8 mouse cellular contexts compared by ENCODE assay signal in genomic region chr1:97660687-97661405, GRCm38 (mm10). TPM values are rescaled to one million over a fixed set of nuclear protein-coding genes. Genes with fewer than 3 reads are reported as not detected.
DNase-seq lines count a peak whose midpoint lies in the region; ATAC-seq lines count a peak whose summit lies in the region.

No protein-coding gene starts in this region.

- under 1% methylated on average over 77 of the region's 93 CpGs for WGBS in hindbrain, embryonic 11.5 days

- no peaks in the 10 kb centered on the region for H3K9me3 ChIP-seq in hindbrain, embryonic 11.5 days (ENCODE audit: control insufficient read depth, low read length)

- H3K27ac ChIP-seq in hindbrain, embryonic 11.5 days (ENCODE audit: low read depth, low read length) = peak overlapping the region; percentile 96

- H3K4me3 ChIP-seq in hindbrain, embryonic 11.5 days (ENCODE audit: low read depth, low read length) = peak overlapping the region; percentile 92

- no peaks in the 10 kb centered on the region for H3K36me3 ChIP-seq in hindbrain, embryonic 11.5 days (ENCODE audit: control insufficient read depth, insufficient read depth, low read length)

- H3K27me3 ChIP-seq in hindbrain, embryonic 11.5 days (ENCODE audit: control insufficient read depth, insufficient read depth, low read length) = no peaks in the 10 kb centered on the region

- peak; percentile 85 for DNase-seq in NIH3T3 (ENCODE audit: low read depth)
- DNase-seq in cerebellum, adult 9-10 months = peak; percentile 81
- peak; percentile 61 to 82 for DNase-seq in frontal cortex, adult 2 months (ENCODE audit: extremely low spot score in 1 of 2, low spot score in 1 of 2)
- DNase-seq in hindbrain, embryonic 11.5 days (ENCODE audit: low spot score) = peak; percentile 75
- peak; percentile 68 to 80 for DNase-seq in layer of hippocampus, postnatal 36 days
- DNase-seq in lung, postnatal 36 days = peak; percentile 76
- DNase-seq in right cerebral cortex, adult 18-20 months = peak; percentile 82
- DNase-seq in urinary bladder, postnatal 14 days (ENCODE audit: low spot score) = peak; percentile 65

- H3K4me1 ChIP-seq in hindbrain, embryonic 11.5 days (replicated peaks; ENCODE audit: control insufficient read depth, insufficient read depth, low read length) = no peaks in the 10 kb centered on the region

- H3K9ac ChIP-seq in hindbrain, embryonic 11.5 days (ENCODE audit: low read depth, low read length) = peak overlapping the region; percentile 90

- H3K4me2 ChIP-seq in hindbrain, embryonic 11.5 days (replicated peaks; ENCODE audit: low read depth, low read length) = peak overlapping the region; percentile 73

- ATAC-seq in hindbrain, embryonic 11.5 days (ENCODE audit: low FRiP score) = no peak; the same call in 1 of the 2 replicates

RNA-seq across cellular contexts. Expression of gene D1Ertd622e, which starts 1.0 kb away (rescaled TPM):
- 54.9 and 58.6 TPM in 2 replicates for polyA plus RNA-seq in frontal cortex, adult 2 months (2012; rRNA removed)
- polyA plus RNA-seq in hindbrain, embryonic 11.5 days (2014; fragmentation: Nextera tagmentation; extraction: Ambion mirVana) = 32.6 and 40.8 TPM in 2 replicates
- total RNA-seq in layer of hippocampus, postnatal 36 days (2021) = 10 to 100 TPM; 49.1 to 50.7 TPM
